Mouse (Mus musculus) brain, embryonic 18.5 days (tissue): ENCODE measurements around the gene Tigit.

Source experiments
- DNase-seq: peaks from one replicate; pipeline ENCODE4 v3.0.0-alpha.2; 2012; ENCODE audit warnings: low read depth, low spot score

Gene Tigit

GRCm38 (mm10) chr16:43663978-43664579 lies at the start of gene Tigit:
TSS of gene Tigit (minus strand) at chr16:43664146.
- no peak for DNase-seq

- no peak for DNase-seq
Measured at GRCm38 (mm10) chr16:43711361-43711760, 47.4 kb upstream of the Tigit start.

- no peak for DNase-seq
Measured at GRCm38 (mm10) chr16:43710651-43711050, 46.7 kb upstream of the Tigit start.

- no peak for DNase-seq
Measured at GRCm38 (mm10) chr16:43710134-43710475, 46.2 kb upstream of the Tigit start.

GRCm38 (mm10) chr16:43709432-43710133 lies 45.6 kb upstream of the Tigit start:
- no peak for DNase-seq

- DNase-seq = no peak
Measured at GRCm38 (mm10) chr16:43709062-43709413, 45.1 kb upstream of the Tigit start.

GRCm38 (mm10) chr16:43708335-43709061 lies 44.6 kb upstream of the Tigit start:
- no peak for DNase-seq

- DNase-seq = no peak
Measured at GRCm38 (mm10) chr16:43701765-43702504, 38.0 kb upstream of the Tigit start.

GRCm38 (mm10) chr16:43700575-43700974 lies 36.6 kb upstream of the Tigit start:
- DNase-seq = no peak

GRCm38 (mm10) chr16:43698735-43699649 lies 35.0 kb upstream of the Tigit start:
- DNase-seq = no peak

- DNase-seq = no peak
Measured at GRCm38 (mm10) chr16:43697772-43698171, 33.8 kb upstream of the Tigit start.

- DNase-seq = no peak
Measured at GRCm38 (mm10) chr16:43695852-43696251, 31.9 kb upstream of the Tigit start.

- DNase-seq = no peak
Measured at GRCm38 (mm10) chr16:43694104-43694503, 30.2 kb upstream of the Tigit start.

- DNase-seq = no peak
Measured at GRCm38 (mm10) chr16:43692611-43693010, 28.7 kb upstream of the Tigit start.

GRCm38 (mm10) chr16:43691741-43692140 lies 27.8 kb upstream of the Tigit start:
- DNase-seq = no peak

- DNase-seq = no peak
Measured at GRCm38 (mm10) chr16:43690912-43691311, 27.0 kb upstream of the Tigit start.

- DNase-seq = no peak
Measured at GRCm38 (mm10) chr16:43690211-43690690, 26.3 kb upstream of the Tigit start.

- no peak for DNase-seq
Measured at GRCm38 (mm10) chr16:43687968-43688367, 24.0 kb upstream of the Tigit start.

GRCm38 (mm10) chr16:43674400-43674799 lies 10.5 kb upstream of the Tigit start:
- no peak for DNase-seq

- no peak for DNase-seq
Measured at GRCm38 (mm10) chr16:43672697-43673096, 8.8 kb upstream of the Tigit start.

GRCm38 (mm10) chr16:43671972-43672371 lies 8.0 kb upstream of the Tigit start:
- no peak for DNase-seq
